Mouse (Mus musculus) limb, embryonic 12.5 days (tissue): ENCODE measurements at regions not wholly inside any gene's neighbourhood (a gene's known extent, or its start where the extent isn't known, plus 50 kb on each side); places are given as distances from the start of the nearest gene placed in this dataset.

Experiments used
- ATAC-seq: fragments of 200-750 bp; cut with Nextera tagmentation; 2 replicates; pipeline ENCODE4 v1.8.0; 2017; ENCODE audit warnings: low read depth, moderate TSS enrichment; ENCODE audit not compliant: insufficient number of reproducible peaks, insufficient read depth, low FRiP score, low TSS enrichment
- H3K27ac ChIP-seq: fragments of 300-500 bp; sonication (generic); 2 replicates; pipeline ENCODE4 v1.5.1; 2016; ENCODE audit warnings: mild to moderate bottlenecking, moderate library complexity
- H3K27me3 ChIP-seq: fragments of 300-500 bp; sonication (generic); 2 replicates; pipeline ENCODE4 v1.6.1; 2016; ENCODE audit warnings: mild to moderate bottlenecking, moderate library complexity
- H3K36me3 ChIP-seq: fragments of 300-500 bp; sonication (generic); 2 replicates; pipeline ENCODE4 v1.6.1; 2016; ENCODE audit warnings: mild to moderate bottlenecking, moderate library complexity
- H3K4me1 ChIP-seq: fragments of 300-500 bp; sonication (generic); replicated peaks from 2 replicates; pipeline ENCODE4 v1.6.1; 2016
- H3K4me2 ChIP-seq: fragments of 300-500 bp; sonication (generic); 2 replicates; pipeline ENCODE4 v1.6.1; 2016; ENCODE audit warnings: mild to moderate bottlenecking, moderate library complexity
- H3K4me3 ChIP-seq: fragments of 300-500 bp; sonication (generic); replicated peaks from 2 replicates; pipeline ENCODE4 v1.5.1; 2016; ENCODE audit warnings: mild to moderate bottlenecking
- H3K9ac ChIP-seq: fragments of 300-500 bp; sonication (generic); replicated peaks from 2 replicates; pipeline ENCODE4 v1.6.1; 2016; ENCODE audit warnings: mild to moderate bottlenecking, moderate library complexity
- H3K9me3 ChIP-seq: fragments of 300-500 bp; sonication (generic); 2 replicates; pipeline ENCODE4 v1.6.1; 2016; ENCODE audit warnings: mild to moderate bottlenecking, moderate library complexity
- WGBS: fragments of 180-500 bp; shearing (Covaris S2); methylation state at CpG from one replicate; pipeline ENCODE4 v1.1.7; 2016; 5-methylcytosine and 5-hydroxymethylcytosine counted together

GRCm38 (mm10) chr13:101935843-101936242 is 167.8 kb upstream of the Pik3r1 start:
- 19% methylated on average over 4 of the region's 4 CpGs for WGBS
- Histone ChIP-seq H3K27ac (no peak overlapping the region), H3K9me3 (peaks cover 7% of the 10 kb centered on the region; the same call in 1 of the 2 replicates), H3K27me3 (peaks cover 8% of the 10 kb centered on the region), H3K4me2 (no peak overlapping the region), H3K36me3 (no peaks in the 10 kb centered on the region), H3K4me3 (no peak overlapping the region), H3K9ac (no peak overlapping the region), H3K4me1 (peaks cover 5% of the 10 kb centered on the region; the same call in 1 of the 2 replicates)
- ATAC-seq: no peak

- WGBS: 84% methylated on average over 3 of the region's 3 CpGs
- no peaks in the 10 kb centered on the region for H3K4me1 ChIP-seq
These were observed 186.5 kb upstream of the Pik3r1 start for GRCm38 (mm10) chr13:101954521-101954920.

GRCm38 (mm10) chr13:101955806-101956418 is 187.9 kb upstream of the Pik3r1 start:
- 80% methylated on average over 7 of the region's 7 CpGs for WGBS
- no peak for ATAC-seq
- Histone ChIP-seq H3K36me3 (no peaks in the 10 kb centered on the region), H3K4me2 (no peak overlapping the region), H3K27ac (no peak overlapping the region), H3K4me3 (no peak overlapping the region), H3K9me3 (no peaks in the 10 kb centered on the region), H3K9ac (no peak overlapping the region), H3K4me1 (no peaks in the 10 kb centered on the region), H3K27me3 (0 out of 2 replicates have a peak, but pooled peaks cover 2% of the 10 kb centered on the region)

More at GRCm38 (mm10) chr13:101954521-101954920, 186.5 kb upstream of the Pik3r1 start:
- no peak overlapping the region for H3K4me3 ChIP-seq
- ATAC-seq: no peak
- no peaks in the 10 kb centered on the region for H3K9me3 ChIP-seq
- no peak overlapping the region for H3K27ac ChIP-seq
- H3K4me2 ChIP-seq: no peak overlapping the region
- no peaks in the 10 kb centered on the region for H3K36me3 ChIP-seq
- H3K27me3 ChIP-seq: 0 out of 2 replicates have a peak, but pooled peaks cover 2% of the 10 kb centered on the region
- no peak overlapping the region for H3K9ac ChIP-seq

- H3K9ac ChIP-seq: no peak overlapping the region
- H3K4me2 ChIP-seq: no peak overlapping the region
- ATAC-seq: no peak
- WGBS: 91% methylated on average over 4 of the region's 4 CpGs
- no peaks in the 10 kb centered on the region for H3K9me3 ChIP-seq
- H3K27ac ChIP-seq: no peak overlapping the region
- no peaks in the 10 kb centered on the region for H3K27me3 ChIP-seq
- no peaks in the 10 kb centered on the region for H3K4me1 ChIP-seq
- no peak overlapping the region for H3K4me3 ChIP-seq
- no peaks in the 10 kb centered on the region for H3K36me3 ChIP-seq
These were observed 189.8 kb upstream of the Pik3r1 start for GRCm38 (mm10) chr13:101957782-101958181.

- ATAC-seq: no peak
- H3K27ac ChIP-seq: no peak overlapping the region
- no peaks in the 10 kb centered on the region for H3K9me3 ChIP-seq
- H3K36me3 ChIP-seq: no peaks in the 10 kb centered on the region
- H3K4me2 ChIP-seq: no peak overlapping the region
- no peaks in the 10 kb centered on the region for H3K27me3 ChIP-seq
- H3K4me3 ChIP-seq: no peak overlapping the region
- no peak overlapping the region for H3K9ac ChIP-seq
- 70% methylated on average over 7 of the region's 7 CpGs for WGBS
- peaks cover 9% of the 10 kb centered on the region; the same call in 1 of the 2 replicates for H3K4me1 ChIP-seq
These were observed 197.5 kb upstream of the Pik3r1 start for GRCm38 (mm10) chr13:101965537-101965936.

GRCm38 (mm10) chr13:101966799-101967397 is 198.9 kb upstream of the Pik3r1 start:
- WGBS: 58% methylated on average over 8 of the region's 8 CpGs
- Histone ChIP-seq H3K9me3 (no peaks in the 10 kb centered on the region), H3K9ac (no peak overlapping the region), H3K27me3 (no peaks in the 10 kb centered on the region), H3K36me3 (no peaks in the 10 kb centered on the region), H3K4me1 (peaks cover 9% of the 10 kb centered on the region; the same call in 1 of the 2 replicates), H3K27ac (no peak overlapping the region), H3K4me3 (no peak overlapping the region), H3K4me2 (no peak overlapping the region)
- 0 out of 2 replicates have a peak, but pooled peaks have one; percentile 47 for ATAC-seq

- Histone ChIP-seq H3K36me3 (no peaks in the 10 kb centered on the region), H3K27me3 (no peaks in the 10 kb centered on the region), H3K27ac (no peak overlapping the region), H3K4me3 (no peak overlapping the region), H3K9me3 (no peaks in the 10 kb centered on the region), H3K4me1 (peaks cover 9% of the 10 kb centered on the region; the same call in 1 of the 2 replicates), H3K4me2 (no peak overlapping the region), H3K9ac (no peak overlapping the region)
- ATAC-seq: 0 out of 2 replicates have a peak, but pooled peaks have one; percentile 20
- WGBS: 67% methylated on average over 4 of the region's 4 CpGs
These were observed 199.4 kb upstream of the Pik3r1 start for GRCm38 (mm10) chr13:101967466-101967865.

GRCm38 (mm10) chr13:101976766-101977165 is 208.7 kb upstream of the Pik3r1 start:
- Histone ChIP-seq H3K27ac (no peak overlapping the region), H3K9ac (no peak overlapping the region), H3K9me3 (no peaks in the 10 kb centered on the region), H3K27me3 (no peaks in the 10 kb centered on the region), H3K4me2 (no peak overlapping the region), H3K36me3 (no peaks in the 10 kb centered on the region), H3K4me1 (no peaks in the 10 kb centered on the region), H3K4me3 (no peak overlapping the region)
- no peak for ATAC-seq
- WGBS: 90% methylated on average over 4 of the region's 4 CpGs

GRCm38 (mm10) chr13:101980171-101980835 is 212.3 kb upstream of the Pik3r1 start:
- Histone ChIP-seq H3K4me3 (no peak overlapping the region), H3K4me1 (no peaks in the 10 kb centered on the region), H3K9me3 (peaks cover 6% of the 10 kb centered on the region; the same call in 1 of the 2 replicates), H3K4me2 (no peak overlapping the region), H3K27ac (no peak overlapping the region), H3K36me3 (no peaks in the 10 kb centered on the region), H3K27me3 (no peaks in the 10 kb centered on the region), H3K9ac (no peak overlapping the region)
- 55% methylated on average over 4 of the region's 4 CpGs for WGBS
- no peak for ATAC-seq

- Histone ChIP-seq H3K36me3 (no peaks in the 10 kb centered on the region), H3K9ac (no peak overlapping the region), H3K9me3 (no peaks in the 10 kb centered on the region), H3K4me2 (no peak overlapping the region), H3K27me3 (no peaks in the 10 kb centered on the region), H3K27ac (no peak overlapping the region), H3K4me3 (no peak overlapping the region), H3K4me1 (no peaks in the 10 kb centered on the region)
- WGBS: 80% methylated on average over 9 of the region's 9 CpGs
- ATAC-seq: no peak
These were observed 220.8 kb upstream of the Pik3r1 start for GRCm38 (mm10) chr13:101988637-101989413.

GRCm38 (mm10) chr13:101991729-101992128 is 223.7 kb upstream of the Pik3r1 start:
- no peaks in the 10 kb centered on the region for H3K9me3 ChIP-seq
- H3K9ac ChIP-seq: no peak overlapping the region
- no peak overlapping the region for H3K4me2 ChIP-seq
- no peaks in the 10 kb centered on the region for H3K4me1 ChIP-seq
- H3K36me3 ChIP-seq: no peaks in the 10 kb centered on the region
- no peak overlapping the region for H3K4me3 ChIP-seq
- H3K27ac ChIP-seq: no peak overlapping the region
- 85% methylated on average over 1 of the region's 1 CpGs for WGBS
- no peaks in the 10 kb centered on the region for H3K27me3 ChIP-seq
- ATAC-seq: no peak
